Mouse (Mus musculus): Measurements from ENCODE around the gene Zfand2b.

GRCm38 (mm10) chr1:75187914-75188483, 19.6 kb downstream of the Zfand2b start:
- TF ChIP-seq TCF3 (IDR thresholded peaks at IDR 0.05; ENCODE audit: insufficient read length, low read depth) = no peak
- TF ChIP-seq POLR2A (IDR thresholded peaks at IDR 0.05; ENCODE audit: insufficient read length, low read depth) = no peak
- no peak for TF ChIP-seq TCF12 (IDR thresholded peaks at IDR 0.05; ENCODE audit: insufficient read depth, poor library complexity, severe bottlenecking)
- TF ChIP-seq USF1 (IDR thresholded peaks at IDR 0.05; ENCODE audit: low read depth) = no peak
- no peak for TF ChIP-seq E2F4 (IDR thresholded peaks at IDR 0.05; ENCODE audit: insufficient read depth)

Data from myocyte (in vitro differentiated cells).